Mouse (Mus musculus): ENCODE measurements around the gene Plcxd1. TPM values are rescaled to one million over a fixed set of nuclear protein-coding genes. Genes with fewer than 3 reads are reported as not detected.

The Plcxd1 gene
- polyA plus RNA-seq, 1 experiment from 2014 or later: 3.2 TPM

GRCm38 (mm10) chr5:110098991-110099477 is 735 bp upstream of the Plcxd1 start:
- no peaks in the 10 kb centered on the region for H3K27me3 ChIP-seq (replicated peaks; ENCODE audit: control insufficient read depth, insufficient read depth, low read length)
- H3K4me2 ChIP-seq (ENCODE audit: low read length): no peak overlapping the region
- 29% methylated on average over 1 of the region's 1 CpGs for WGBS

GRCm38 (mm10) chr5:110100921-110101631 is 1.3 kb downstream of the Plcxd1 start:
- Histone ChIP-seq H3K4me3 (replicated peaks; ENCODE audit: low read length) (peak overlapping the region; percentile 37), H3K27ac (ENCODE audit: low read length) (no peak overlapping the region), H3K36me3 (ENCODE audit: control insufficient read depth, insufficient read depth) (peaks cover 32% of the 10 kb centered on the region), H3K9me3 (ENCODE audit: control insufficient read depth, low read length) (0 out of 2 replicates have a peak, but pooled peaks cover 2% of the 10 kb centered on the region), H3K4me2 (ENCODE audit: low read length) (peak overlapping the region; percentile 63), H3K9ac (replicated peaks; ENCODE audit: low read depth, low read length) (peak overlapping the region; percentile 40), H3K4me1 (replicated peaks; ENCODE audit: control insufficient read depth, insufficient read depth, low read length) (peaks cover 17% of the 10 kb centered on the region), H3K27me3 (replicated peaks; ENCODE audit: control insufficient read depth, insufficient read depth, low read length) (no peaks in the 10 kb centered on the region)
- WGBS: 1% methylated on average over 36 of the region's 37 CpGs
- peak; percentile 8 for ATAC-seq

More at GRCm38 (mm10) chr5:110098991-110099477, 735 bp upstream of the Plcxd1 start:
- H3K4me1 ChIP-seq (replicated peaks; ENCODE audit: control insufficient read depth, insufficient read depth, low read length): peaks cover 22% of the 10 kb centered on the region
- H3K27ac ChIP-seq (ENCODE audit: low read length): no peak overlapping the region
- ATAC-seq: no peak
- no peak overlapping the region for H3K4me3 ChIP-seq (replicated peaks; ENCODE audit: low read length)
- peaks cover 14% of the 10 kb centered on the region for H3K36me3 ChIP-seq (ENCODE audit: control insufficient read depth, insufficient read depth)
- no peak overlapping the region for H3K9ac ChIP-seq (replicated peaks; ENCODE audit: low read depth, low read length)
- no peaks in the 10 kb centered on the region for H3K9me3 ChIP-seq (ENCODE audit: control insufficient read depth, low read length)

- peak overlapping the region; percentile 37 for H3K4me3 ChIP-seq (replicated peaks; ENCODE audit: low read length)
- H3K4me2 ChIP-seq (ENCODE audit: low read length): peak overlapping the region; percentile 63
- H3K9ac ChIP-seq (replicated peaks; ENCODE audit: low read depth, low read length): peak overlapping the region; percentile 40
- peak; percentile 41 for ATAC-seq
- 19% methylated on average over 34 of the region's 34 CpGs for WGBS
- H3K9me3 ChIP-seq (ENCODE audit: control insufficient read depth, low read length): 0 out of 2 replicates have a peak, but pooled peaks cover 2% of the 10 kb centered on the region
- peaks cover 25% of the 10 kb centered on the region for H3K4me1 ChIP-seq (replicated peaks; ENCODE audit: control insufficient read depth, insufficient read depth, low read length)
- no peaks in the 10 kb centered on the region for H3K27me3 ChIP-seq (replicated peaks; ENCODE audit: control insufficient read depth, insufficient read depth, low read length)
- H3K27ac ChIP-seq (ENCODE audit: low read length): no peak overlapping the region
- peaks cover 32% of the 10 kb centered on the region for H3K36me3 ChIP-seq (ENCODE audit: control insufficient read depth, insufficient read depth)
These were observed 2.1 kb downstream of the Plcxd1 start for GRCm38 (mm10) chr5:110101716-110102347.

DNA sequence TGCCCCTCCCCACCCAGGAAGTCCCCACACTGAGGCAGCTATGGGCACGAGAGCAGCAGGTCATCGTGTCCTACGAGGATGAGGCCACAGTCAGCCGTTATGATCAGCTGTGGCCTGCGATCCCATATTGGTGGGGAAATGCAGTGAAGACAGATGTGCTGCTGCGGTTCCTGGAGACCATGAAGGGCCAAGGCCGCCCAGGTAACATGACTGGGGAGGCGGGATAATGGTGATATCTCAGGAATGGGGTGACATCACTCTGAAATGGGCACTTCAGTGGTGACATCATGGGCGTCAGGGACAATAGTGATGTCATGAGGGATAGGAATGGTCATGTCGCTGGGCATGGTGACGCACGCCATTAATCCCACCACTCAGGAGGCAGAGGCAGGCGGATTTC is 2.7 kb downstream of the Plcxd1 start:
- H3K9ac ChIP-seq (replicated peaks; ENCODE audit: low read depth, low read length): no peak overlapping the region
- H3K4me3 ChIP-seq (replicated peaks; ENCODE audit: low read length): no peak overlapping the region
- no peak for ATAC-seq
- H3K27me3 ChIP-seq (replicated peaks; ENCODE audit: control insufficient read depth, insufficient read depth, low read length): no peaks in the 10 kb centered on the region
- peaks cover 27% of the 10 kb centered on the region for H3K4me1 ChIP-seq (replicated peaks; ENCODE audit: control insufficient read depth, insufficient read depth, low read length)
- H3K9me3 ChIP-seq (ENCODE audit: control insufficient read depth, low read length): 0 out of 2 replicates have a peak, but pooled peaks cover 2% of the 10 kb centered on the region
- H3K36me3 ChIP-seq (ENCODE audit: control insufficient read depth, insufficient read depth): peaks cover 32% of the 10 kb centered on the region
- H3K27ac ChIP-seq (ENCODE audit: low read length): no peak overlapping the region
- 91% methylated on average over 13 of the region's 13 CpGs for WGBS
- H3K4me2 ChIP-seq (ENCODE audit: low read length): no peak overlapping the region

DNA sequence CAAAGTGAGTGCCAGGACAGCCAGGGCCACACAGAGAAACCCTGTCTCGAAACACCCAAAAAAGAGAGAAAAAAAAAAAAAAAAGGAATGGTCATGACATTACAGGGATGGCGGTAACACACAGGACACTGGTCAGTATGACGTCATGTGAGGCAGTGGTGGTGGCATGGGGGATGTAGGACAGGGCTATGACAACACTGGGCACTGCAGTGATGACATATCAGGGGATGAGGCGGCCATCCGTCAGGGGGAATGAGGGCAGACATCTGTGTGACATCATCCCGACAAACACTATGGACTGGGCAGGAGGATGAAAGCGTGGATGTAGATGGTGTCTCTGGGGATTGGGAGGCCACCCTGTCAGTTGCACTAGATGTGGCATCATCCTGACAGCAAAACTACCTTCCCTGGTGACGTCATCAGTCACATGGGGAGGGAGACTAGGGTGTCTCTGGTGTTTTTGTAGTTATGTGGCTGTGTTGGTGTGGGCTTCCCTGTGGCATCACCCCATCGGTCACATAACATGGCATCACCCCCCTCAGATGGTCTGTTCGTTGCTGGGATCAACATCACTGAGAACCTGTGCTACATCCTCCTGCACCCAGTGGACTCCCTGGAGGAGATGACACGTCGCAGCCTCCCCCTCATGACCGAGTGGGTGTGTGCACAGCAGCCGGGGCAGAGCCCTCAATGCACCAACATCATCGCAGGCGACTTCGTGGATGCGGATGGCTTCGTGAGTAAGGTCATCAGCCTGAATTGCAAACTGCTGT is 3.3 kb downstream of the Plcxd1 start:
- no peak overlapping the region for H3K9ac ChIP-seq (replicated peaks; ENCODE audit: low read depth, low read length)
- no peak overlapping the region for H3K27ac ChIP-seq (ENCODE audit: low read length)
- no peak overlapping the region for H3K4me2 ChIP-seq (ENCODE audit: low read length)
- H3K9me3 ChIP-seq (ENCODE audit: control insufficient read depth, low read length): 0 out of 2 replicates have a peak, but pooled peaks cover 2% of the 10 kb centered on the region
- H3K36me3 ChIP-seq (ENCODE audit: control insufficient read depth, insufficient read depth): peaks cover 32% of the 10 kb centered on the region
- no peak overlapping the region for H3K4me3 ChIP-seq (replicated peaks; ENCODE audit: low read length)
- H3K27me3 ChIP-seq (replicated peaks; ENCODE audit: control insufficient read depth, insufficient read depth, low read length): no peaks in the 10 kb centered on the region
- ATAC-seq: no peak
- 94% methylated on average over 19 of the region's 19 CpGs for WGBS
- peaks cover 27% of the 10 kb centered on the region for H3K4me1 ChIP-seq (replicated peaks; ENCODE audit: control insufficient read depth, insufficient read depth, low read length)

DNA sequence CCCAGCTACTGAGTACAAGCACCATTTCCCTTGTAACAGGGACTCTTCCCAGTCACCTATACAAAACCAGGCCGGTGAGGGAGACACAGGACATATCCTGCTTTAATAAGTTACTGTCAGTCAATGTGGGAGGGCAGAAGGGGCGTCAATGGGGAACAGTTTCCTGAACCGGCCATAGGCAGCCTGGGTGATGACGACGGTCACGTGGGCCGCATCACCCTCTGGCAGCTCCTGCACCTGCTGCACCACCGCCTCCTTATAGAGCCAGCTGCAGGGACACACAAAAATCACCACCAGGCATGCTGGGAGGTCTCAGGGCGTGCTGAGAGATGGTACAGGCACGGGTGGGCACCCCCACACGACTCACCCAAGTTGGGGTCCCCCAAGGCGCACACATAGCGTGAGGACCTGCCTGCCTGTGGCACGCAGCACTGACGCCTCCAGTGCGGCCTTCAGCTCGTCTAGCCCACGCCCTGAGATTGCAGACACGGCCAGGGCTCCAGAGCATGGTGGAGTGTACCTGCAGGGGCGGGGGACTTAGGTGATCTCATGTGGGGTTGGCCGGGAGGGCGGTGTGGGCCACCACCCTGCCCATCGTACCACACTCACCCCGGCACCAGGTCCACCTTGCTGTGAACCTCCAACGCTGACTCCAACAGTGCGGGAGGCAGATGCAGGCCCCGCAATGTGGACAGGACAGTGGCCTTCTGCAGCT is 4.3 kb downstream of the Plcxd1 start:
- no peak overlapping the region for H3K9ac ChIP-seq (replicated peaks; ENCODE audit: low read depth, low read length)
- H3K4me1 ChIP-seq (replicated peaks; ENCODE audit: control insufficient read depth, insufficient read depth, low read length): peaks cover 27% of the 10 kb centered on the region
- no peaks in the 10 kb centered on the region for H3K27me3 ChIP-seq (replicated peaks; ENCODE audit: control insufficient read depth, insufficient read depth, low read length)
- no peak overlapping the region for H3K4me2 ChIP-seq (ENCODE audit: low read length)
- H3K36me3 ChIP-seq (ENCODE audit: control insufficient read depth, insufficient read depth): peaks cover 32% of the 10 kb centered on the region
- no peak overlapping the region for H3K4me3 ChIP-seq (replicated peaks; ENCODE audit: low read length)
- no peak overlapping the region for H3K27ac ChIP-seq (ENCODE audit: low read length)
- 96% methylated on average over 27 of the region's 27 CpGs for WGBS
- H3K9me3 ChIP-seq (ENCODE audit: control insufficient read depth, low read length): 0 out of 2 replicates have a peak, but pooled peaks cover 2% of the 10 kb centered on the region
- ATAC-seq: no peak

- Histone ChIP-seq H3K9me3 (ENCODE audit: control insufficient read depth, low read length) (0 out of 2 replicates have a peak, but pooled peaks cover 2% of the 10 kb centered on the region), H3K4me2 (ENCODE audit: low read length) (no peak overlapping the region), H3K9ac (replicated peaks; ENCODE audit: low read depth, low read length) (no peak overlapping the region), H3K4me1 (replicated peaks; ENCODE audit: control insufficient read depth, insufficient read depth, low read length) (peaks cover 27% of the 10 kb centered on the region), H3K27ac (ENCODE audit: low read length) (no peak overlapping the region), H3K4me3 (replicated peaks; ENCODE audit: low read length) (no peak overlapping the region), H3K27me3 (replicated peaks; ENCODE audit: control insufficient read depth, insufficient read depth, low read length) (no peaks in the 10 kb centered on the region), H3K36me3 (ENCODE audit: control insufficient read depth, insufficient read depth) (peaks cover 32% of the 10 kb centered on the region)
- 95% methylated on average over 36 of the region's 36 CpGs for WGBS
- ATAC-seq: no peak
These were observed 5.0 kb downstream of the Plcxd1 start for GRCm38 (mm10) chr5:110104616-110105380.

DNA sequence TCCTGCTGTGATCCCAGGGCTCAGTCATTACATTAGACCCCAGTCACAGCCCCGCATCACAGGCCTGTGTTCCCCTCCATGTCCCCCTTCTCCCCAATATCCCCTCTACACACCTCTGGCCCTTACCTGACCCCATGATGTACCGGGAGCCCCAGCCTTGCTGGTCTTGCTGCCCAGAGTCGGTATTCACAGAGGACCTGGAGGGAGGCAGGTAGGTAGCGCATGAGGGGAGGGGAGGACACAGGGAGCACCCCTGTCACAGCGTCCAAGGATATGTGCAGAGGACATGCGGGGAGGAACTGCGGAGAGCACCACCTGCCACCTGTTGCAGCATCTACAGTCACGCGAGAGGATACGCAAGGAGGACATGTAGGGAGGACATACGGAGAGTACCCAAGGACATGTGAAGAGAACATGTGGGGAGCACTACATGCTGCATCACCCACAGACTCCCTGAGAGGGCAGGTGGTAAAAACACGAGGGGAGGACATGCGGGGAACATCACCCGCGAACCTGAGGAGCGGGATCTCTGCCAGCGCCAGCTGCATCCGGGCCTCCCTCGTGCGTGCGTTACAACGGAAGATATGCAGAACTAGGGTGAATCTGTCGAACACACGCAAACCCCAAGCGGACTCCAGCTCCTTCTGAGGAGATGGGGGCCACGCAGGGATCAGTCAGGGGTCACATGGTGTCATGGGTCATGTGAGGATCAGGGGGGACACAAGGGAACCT is 6.5 kb downstream of the Plcxd1 start:
- ATAC-seq: no peak
- Histone ChIP-seq H3K4me1 (replicated peaks; ENCODE audit: control insufficient read depth, insufficient read depth, low read length) (peaks cover 20% of the 10 kb centered on the region), H3K9me3 (ENCODE audit: control insufficient read depth, low read length) (0 out of 2 replicates have a peak, but pooled peaks cover 2% of the 10 kb centered on the region), H3K27me3 (replicated peaks; ENCODE audit: control insufficient read depth, insufficient read depth, low read length) (no peaks in the 10 kb centered on the region), H3K27ac (ENCODE audit: low read length) (no peak overlapping the region), H3K9ac (replicated peaks; ENCODE audit: low read depth, low read length) (no peak overlapping the region; the same call in 1 of the 2 replicates), H3K4me2 (ENCODE audit: low read length) (peak overlapping the region; percentile 86), H3K36me3 (ENCODE audit: control insufficient read depth, insufficient read depth) (peaks cover 32% of the 10 kb centered on the region), H3K4me3 (replicated peaks; ENCODE audit: low read length) (peak overlapping the region; percentile 77)
- WGBS: 93% methylated on average over 26 of the region's 26 CpGs

All from forebrain, embryonic 16.5 days (tissue).